Mouse (Mus musculus) forebrain, postnatal 0 days (tissue): Measurements from ENCODE around the gene Ttpal. TPM values are rescaled to one million over a fixed set of nuclear protein-coding genes. Genes with fewer than 3 reads are reported as not detected.

Source experiments
- ATAC-seq: fragments of 200-750 bp; cut with Nextera tagmentation; 2 replicates; pipeline ENCODE4 v1.8.0; 2017; ENCODE audit warnings: mild to moderate bottlenecking, moderate library complexity
- DNase-seq: peaks from one replicate; pipeline ENCODE4 v3.0.0-alpha.2; 2015
- H3K27ac ChIP-seq: fragments of 300-500 bp; sonication (generic); 2 replicates; pipeline ENCODE4 v1.5.1; 2014; ENCODE audit warnings: low read depth, mild to moderate bottlenecking, antibody characterized with exemption, low read length, moderate library complexity, mixed read lengths
- H3K27me3 ChIP-seq: fragments of 300-500 bp; sonication (generic); 2 replicates; pipeline ENCODE4 v1.6.1; 2014; ENCODE audit warnings: mild to moderate bottlenecking, low read length, mixed read lengths; ENCODE audit not compliant: insufficient read depth
- H3K36me3 ChIP-seq: fragments of 300-500 bp; sonication (generic); 2 replicates; pipeline ENCODE4 v1.6.1; 2014; ENCODE audit warnings: mild to moderate bottlenecking, moderate library complexity; ENCODE audit not compliant: insufficient read depth
- H3K4me1 ChIP-seq: fragments of 300-500 bp; sonication (generic); 2 replicates; pipeline ENCODE4 v1.6.1; 2014; ENCODE audit warnings: antibody characterized with exemption; ENCODE audit not compliant: insufficient read depth
- H3K4me2 ChIP-seq: fragments of 300-500 bp; sonication (generic); 2 replicates; pipeline ENCODE4 v1.6.1; 2014; ENCODE audit warnings: low read depth, mild to moderate bottlenecking, moderate library complexity
- H3K4me3 ChIP-seq: fragments of 300-500 bp; sonication (generic); 2 replicates; pipeline ENCODE4 v1.5.1; 2014; ENCODE audit warnings: low read depth, low read length, mixed read lengths
- H3K9ac ChIP-seq: fragments of 300-500 bp; sonication (generic); 2 replicates; pipeline ENCODE4 v1.6.1; 2014; ENCODE audit warnings: mild to moderate bottlenecking
- H3K9me3 ChIP-seq: fragments of 300-500 bp; sonication (generic); 2 replicates; pipeline ENCODE4 v1.6.1; 2016; ENCODE audit warnings: low read length
- CTCF ChIP-seq: sonication (generic); IDR thresholded peaks from 2 replicates; pipeline ENCODE4 v1.5.1; 2016; ENCODE audit warnings: antibody characterized with exemption, control low read depth, low read depth
- WGBS: fragments of 180-500 bp; shearing (Covaris S2); extraction: QIAGEN DNeasy Blood & Tissue Kit; methylation state at CpG from one replicate; pipeline ENCODE4 v1.1.7; 2014; 5-methylcytosine and 5-hydroxymethylcytosine counted together
- polyA plus RNA-seq: library from polyadenylated mRNA; unstranded; fragments of >200 nt; fragmentation: Nextera tagmentation; extraction: Ambion mirVana; gene quantifications from 2 replicates; pipeline ENCODE4 v1.2.1, GENCODE M21; 2015
- total RNA-seq: library from RNA; depleted of rRNA; stranded (reverse); fragments of >200 nt; gene quantifications from 2 replicates; pipeline ENCODE4 v1.2.3, GENCODE M21; 2014

The Ttpal gene
- total and polyA plus RNA-seq, 2 experiments from 2014 or later: 32.1 to 89.2 TPM

DNA sequence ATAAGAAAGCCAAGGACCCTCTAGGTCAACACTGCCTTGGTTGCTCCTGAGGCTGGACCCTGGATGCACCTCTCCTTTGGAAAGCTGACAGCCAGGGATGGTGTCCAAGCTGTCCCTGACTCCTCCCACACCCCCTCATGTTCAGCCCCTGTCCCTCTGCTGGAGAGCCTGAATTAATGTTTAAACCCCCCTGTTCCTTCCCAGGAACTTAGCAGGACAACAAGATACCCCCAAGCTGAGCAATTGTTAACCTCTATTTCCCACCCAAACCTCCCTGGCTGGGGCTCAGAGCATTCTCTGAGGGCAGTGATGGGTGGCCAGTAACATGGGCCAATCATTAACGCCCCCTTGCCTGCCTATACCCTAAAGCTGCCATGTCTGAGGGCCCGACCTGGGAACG is 41.9 kb upstream of the Ttpal start:
- no peak overlapping the region for H3K4me2 ChIP-seq
- ATAC-seq (no peak), DNase-seq (no peak)
- H3K4me3 ChIP-seq: no peak overlapping the region
- no peak overlapping the region for H3K9ac ChIP-seq
- no peaks in the 10 kb centered on the region for H3K36me3 ChIP-seq
- TF ChIP-seq CTCF: no peak
- H3K4me1 ChIP-seq: no peaks in the 10 kb centered on the region
- WGBS: 83% methylated on average over 3 of the region's 3 CpGs
- no peaks in the 10 kb centered on the region for H3K9me3 ChIP-seq
- H3K27ac ChIP-seq: no peak overlapping the region
- no peaks in the 10 kb centered on the region for H3K27me3 ChIP-seq

DNA sequence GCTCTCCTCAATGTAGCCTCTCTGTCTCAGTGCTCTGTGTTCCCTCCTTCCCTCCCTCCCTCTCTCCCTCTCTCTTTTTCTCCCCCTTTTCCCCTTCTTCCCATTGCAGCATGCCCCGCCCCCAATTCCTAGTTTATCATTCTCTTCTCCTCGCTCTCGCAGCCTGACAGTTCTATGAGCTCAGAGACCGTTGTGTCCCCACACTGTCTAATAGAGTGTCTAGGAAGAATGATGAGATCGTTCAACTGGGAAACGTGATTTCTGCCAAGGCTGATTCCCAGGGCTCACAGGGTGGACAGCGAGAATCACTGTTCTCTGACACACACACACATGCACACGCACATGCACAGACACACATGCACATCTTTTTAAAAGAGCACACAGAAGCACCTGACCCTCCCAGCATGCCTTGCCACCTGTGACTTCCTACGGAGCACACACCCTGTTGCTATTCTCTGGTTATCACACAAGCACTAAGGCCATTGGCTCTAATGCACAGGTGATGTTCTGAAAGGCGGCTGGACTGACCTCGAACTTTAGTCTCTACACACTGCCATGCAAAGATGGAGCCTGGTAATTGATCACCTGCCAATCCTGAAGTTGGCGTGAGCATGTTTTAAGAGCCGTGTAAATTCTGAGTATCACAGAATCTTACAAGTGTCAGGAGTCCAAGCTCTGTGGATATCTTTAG is 40.7 kb upstream of the Ttpal start:
- H3K27me3 ChIP-seq: no peaks in the 10 kb centered on the region
- no peak overlapping the region for H3K4me3 ChIP-seq
- TF ChIP-seq CTCF: no peak
- H3K9me3 ChIP-seq: no peaks in the 10 kb centered on the region
- H3K4me2 ChIP-seq: no peak overlapping the region
- H3K4me1 ChIP-seq: no peaks in the 10 kb centered on the region
- H3K36me3 ChIP-seq: no peaks in the 10 kb centered on the region
- no peak overlapping the region for H3K27ac ChIP-seq
- H3K9ac ChIP-seq: no peak overlapping the region
- DNase-seq: no peak
- 75% methylated on average over 13 of the region's 13 CpGs for WGBS
- ATAC-seq: no peak

DNA sequence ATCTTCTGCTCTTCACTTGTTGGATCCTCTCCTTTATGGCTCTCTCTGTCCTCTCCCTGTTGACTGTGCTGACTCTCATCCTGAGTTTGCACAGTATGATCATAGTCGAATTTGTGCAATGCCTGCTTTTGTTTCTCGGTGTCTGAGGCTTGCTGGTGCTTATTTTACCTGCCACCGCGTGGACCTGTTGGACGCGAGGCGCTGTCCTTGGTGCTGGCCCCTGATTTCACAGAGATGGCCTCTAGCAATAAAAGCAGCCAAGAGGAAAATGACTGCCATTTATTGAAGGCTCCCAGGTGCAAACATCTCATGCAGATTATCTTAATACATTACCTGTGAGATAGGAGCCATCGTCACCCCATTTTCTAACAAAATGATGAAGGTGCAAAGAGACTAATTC is 37.5 kb upstream of the Ttpal start:
- WGBS: 26% methylated on average over 8 of the region's 8 CpGs
- no peak for ATAC-seq

DNA sequence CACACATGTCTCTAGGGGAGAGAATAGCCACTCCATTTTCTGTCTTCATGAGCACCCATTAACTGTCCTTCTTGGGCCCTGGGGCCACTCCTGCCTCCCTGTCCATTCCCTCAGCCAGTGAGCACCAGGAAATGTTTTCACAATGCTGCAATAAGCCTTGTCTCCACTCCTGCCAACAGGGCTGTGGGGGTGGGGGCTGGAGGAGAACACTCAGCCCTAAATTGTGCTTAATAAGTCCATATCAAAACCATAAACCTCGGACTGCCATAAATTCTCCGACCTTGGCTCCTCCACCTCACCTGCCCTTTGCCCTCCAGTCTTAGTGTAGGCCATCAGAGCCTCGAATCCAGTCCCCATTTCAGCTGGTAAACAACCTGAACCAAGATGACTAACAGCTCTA is 27.8 kb upstream of the Ttpal start:
- Histone ChIP-seq H3K9ac (no peak overlapping the region), H3K4me1 (no peaks in the 10 kb centered on the region), H3K27ac (no peak overlapping the region), H3K36me3 (no peaks in the 10 kb centered on the region), H3K27me3 (no peaks in the 10 kb centered on the region), H3K4me2 (no peak overlapping the region), H3K4me3 (no peak overlapping the region), H3K9me3 (no peaks in the 10 kb centered on the region)
- WGBS: 80% methylated on average over 3 of the region's 3 CpGs
- no peak for DNase-seq
- no peak for ATAC-seq
- TF ChIP-seq CTCF: no peak

More for the DNA sequence above, 37.5 kb upstream of the Ttpal start:
- H3K27ac ChIP-seq: no peak overlapping the region
- H3K9me3 ChIP-seq: no peaks in the 10 kb centered on the region
- H3K36me3 ChIP-seq: no peaks in the 10 kb centered on the region
- no peak overlapping the region for H3K9ac ChIP-seq
- no peak overlapping the region for H3K4me2 ChIP-seq
- H3K27me3 ChIP-seq: no peaks in the 10 kb centered on the region
- no peak for TF ChIP-seq CTCF
- no peak for DNase-seq
- H3K4me3 ChIP-seq: no peak overlapping the region
- no peaks in the 10 kb centered on the region for H3K4me1 ChIP-seq

DNA sequence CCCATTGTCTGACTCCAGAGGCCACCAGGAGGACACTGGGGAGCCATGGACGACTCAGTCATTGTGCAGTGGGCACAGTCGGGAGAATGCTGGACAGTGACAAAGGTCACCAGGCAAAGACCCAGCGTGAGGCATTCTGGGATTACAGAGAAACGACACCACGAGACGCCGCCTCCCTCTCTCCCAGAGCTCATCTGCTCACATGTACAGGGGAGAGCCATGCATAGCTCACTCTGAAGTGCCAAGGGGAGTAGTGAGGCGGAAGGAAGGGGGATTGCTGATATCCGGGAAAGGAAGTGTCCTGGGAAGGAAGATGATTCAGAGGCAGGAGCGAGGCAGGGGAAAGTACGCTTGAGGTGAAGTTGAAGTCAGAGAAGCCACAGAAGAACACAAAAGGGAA is 26.9 kb upstream of the Ttpal start:
- DNase-seq: no peak
- Histone ChIP-seq H3K4me3 (no peak overlapping the region), H3K27ac (no peak overlapping the region), H3K4me1 (no peaks in the 10 kb centered on the region), H3K27me3 (no peaks in the 10 kb centered on the region), H3K4me2 (no peak overlapping the region), H3K9me3 (no peaks in the 10 kb centered on the region), H3K36me3 (no peaks in the 10 kb centered on the region), H3K9ac (no peak overlapping the region)
- TF ChIP-seq CTCF: no peak
- ATAC-seq: no peak
- 54% methylated on average over 11 of the region's 11 CpGs for WGBS

DNA sequence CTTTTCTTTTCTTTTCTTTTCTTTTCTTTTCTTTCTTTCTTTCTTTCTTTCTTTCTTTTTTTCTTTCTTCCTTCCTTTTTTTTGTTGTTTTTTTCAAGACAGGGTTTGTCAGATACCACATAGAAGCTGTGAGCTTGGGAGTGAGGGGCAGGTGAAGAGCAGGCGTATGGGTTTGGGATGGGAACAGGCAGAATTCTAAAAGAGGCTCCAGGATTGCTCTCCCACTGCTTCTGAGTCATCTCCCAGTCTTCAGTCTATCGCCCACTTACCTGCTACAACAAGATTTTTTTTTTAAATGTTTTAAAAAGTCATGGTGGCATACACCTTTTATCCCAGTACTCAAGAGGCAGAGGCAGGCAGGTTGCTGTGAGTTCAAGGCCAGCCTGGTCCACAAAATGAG is 24.1 kb upstream of the Ttpal start:
- Histone ChIP-seq H3K27ac (no peak overlapping the region), H3K4me2 (no peak overlapping the region), H3K4me3 (no peak overlapping the region), H3K4me1 (no peaks in the 10 kb centered on the region), H3K9me3 (no peaks in the 10 kb centered on the region), H3K27me3 (no peaks in the 10 kb centered on the region), H3K9ac (no peak overlapping the region), H3K36me3 (no peaks in the 10 kb centered on the region)
- TF ChIP-seq CTCF: no peak
- DNase-seq: no peak
- WGBS: 87% methylated on average over 2 of the region's 2 CpGs
- no peak for ATAC-seq

DNA sequence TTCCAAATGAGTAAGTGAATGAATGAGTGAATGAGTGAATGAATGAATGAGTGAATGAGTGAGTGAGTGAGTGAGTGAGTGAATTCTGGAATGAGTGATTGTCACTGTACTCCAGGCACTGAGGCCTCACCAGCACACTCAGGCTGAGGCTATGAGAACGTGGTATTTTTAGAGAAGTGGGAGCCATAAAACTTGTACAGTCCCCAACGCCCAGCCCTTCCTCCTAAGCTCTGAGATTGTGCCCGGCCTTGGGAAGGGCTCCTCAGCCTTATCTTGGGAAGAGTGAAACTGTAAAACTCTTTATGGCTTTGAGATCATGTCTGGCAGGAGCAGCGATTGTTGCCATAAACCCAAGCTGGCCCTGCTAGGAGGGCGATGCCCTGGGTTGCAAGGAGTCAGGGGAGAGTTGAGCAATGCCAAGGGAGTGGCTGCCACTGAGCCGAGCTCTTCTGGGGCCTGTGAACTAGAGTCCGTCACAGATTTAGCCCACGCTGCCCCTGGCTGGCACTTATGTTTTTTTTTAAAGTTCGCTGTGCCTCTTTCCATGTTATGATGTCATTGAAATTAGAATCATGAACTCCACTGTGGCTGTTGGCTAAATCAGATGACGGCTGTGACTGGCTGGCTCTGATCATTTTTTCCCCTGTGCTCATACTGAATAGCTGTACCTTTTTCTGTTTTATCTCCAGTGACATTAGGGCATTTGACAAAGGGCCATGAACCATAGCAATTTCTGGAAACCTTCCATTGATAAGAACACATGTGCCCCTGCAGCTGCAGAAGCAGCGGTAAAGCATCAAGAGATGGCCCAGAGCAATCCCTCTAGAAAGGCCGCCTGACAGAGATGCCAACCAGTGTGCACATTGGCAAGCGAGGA is 21.8 kb upstream of the Ttpal start:
- H3K36me3 ChIP-seq: no peaks in the 10 kb centered on the region
- WGBS: 82% methylated on average over 13 of the region's 13 CpGs
- DNase-seq (no peak), ATAC-seq (no peak)
- H3K4me1 ChIP-seq: no peaks in the 10 kb centered on the region
- H3K9ac ChIP-seq: no peak overlapping the region
- no peak overlapping the region for H3K4me2 ChIP-seq
- TF ChIP-seq CTCF: no peak
- no peak overlapping the region for H3K4me3 ChIP-seq
- H3K27ac ChIP-seq: no peak overlapping the region
- H3K9me3 ChIP-seq: no peaks in the 10 kb centered on the region
- no peaks in the 10 kb centered on the region for H3K27me3 ChIP-seq
